Mouse (Mus musculus) midbrain, embryonic 14.5 days (tissue): ENCODE results near the gene Itsn1. TPM values are rescaled to one million over a fixed set of nuclear protein-coding genes. Genes with fewer than 3 reads are reported as not detected.

ENCODE experiments used
- ATAC-seq: fragments of 200-750 bp; cut with Nextera tagmentation; 2 replicates; pipeline ENCODE4 v1.8.0; 2017; ENCODE audit warnings: moderate number of reproducible peaks, moderate library complexity; ENCODE audit not compliant: low FRiP score, low TSS enrichment
- DNase-seq: peaks from one replicate; pipeline ENCODE4 v3.0.0-alpha.2; 2015
- H3K27ac ChIP-seq: fragments of 300-500 bp; sonication (generic); replicated peaks from 2 replicates; pipeline ENCODE4 v1.5.1; 2014; ENCODE audit warnings: mild to moderate bottlenecking, low read depth, low read length, moderate library complexity
- H3K27me3 ChIP-seq: fragments of 300-500 bp; sonication (generic); 2 replicates; pipeline ENCODE4 v1.6.1; 2014; ENCODE audit warnings: low read length, control low read depth, mixed read lengths; ENCODE audit not compliant: control insufficient read depth, insufficient read depth
- H3K36me3 ChIP-seq: fragments of 300-500 bp; sonication (generic); 2 replicates; pipeline ENCODE4 v1.6.1; 2014; ENCODE audit warnings: low read length, control low read depth; ENCODE audit not compliant: control insufficient read depth, insufficient read depth
- H3K4me1 ChIP-seq: fragments of 300-500 bp; sonication (generic); 2 replicates; pipeline ENCODE4 v1.6.1; 2014; ENCODE audit warnings: mild to moderate bottlenecking, antibody characterized with exemption, low read length, control low read depth; ENCODE audit not compliant: control insufficient read depth, insufficient read depth
- H3K4me2 ChIP-seq: fragments of 300-500 bp; sonication (generic); 2 replicates; pipeline ENCODE4 v1.6.1; 2014; ENCODE audit warnings: mild to moderate bottlenecking, low read length, moderate library complexity
- H3K4me3 ChIP-seq: fragments of 300-500 bp; sonication (generic); replicated peaks from 2 replicates; pipeline ENCODE4 v1.5.1; 2014; ENCODE audit warnings: low read depth, low read length
- H3K9ac ChIP-seq: fragments of 300-500 bp; sonication (generic); replicated peaks from 2 replicates; pipeline ENCODE4 v1.6.1; 2014; ENCODE audit warnings: mild to moderate bottlenecking, low read length, moderate library complexity
- H3K9me3 ChIP-seq: fragments of 300-500 bp; sonication (generic); 2 replicates; pipeline ENCODE4 v1.6.1; 2016; ENCODE audit warnings: low read length, control low read depth, mixed read lengths; ENCODE audit not compliant: control insufficient read depth
- WGBS: fragments of 180-500 bp; shearing (Covaris S2); extraction: QIAGEN DNeasy Blood & Tissue Kit; methylation state at CpG from one replicate; pipeline ENCODE4 v1.1.7; 2014; 5-methylcytosine and 5-hydroxymethylcytosine counted together
- polyA plus RNA-seq: library from polyadenylated mRNA; unstranded; fragments of >200 nt; fragmentation: Nextera tagmentation; extraction: Ambion mirVana; gene quantifications from 2 replicates; pipeline ENCODE4 v1.2.1, GENCODE M21; 2014

Itsn1 gene
- polyA plus RNA-seq, 1 experiment from 2014 or later, result 67.5 TPM

GRCm38 (mm10) chr16:91906672-91907071 lies 177.6 kb downstream of the Itsn1 start:
- 93% methylated on average over 5 of the region's 5 CpGs for WGBS
- Histone ChIP-seq H3K4me2 (no peak overlapping the region), H3K4me1 (no peaks in the 10 kb centered on the region), H3K27me3 (no peaks in the 10 kb centered on the region), H3K36me3 (peaks cover 43% of the 10 kb centered on the region), H3K27ac (no peak overlapping the region), H3K9me3 (no peaks in the 10 kb centered on the region), H3K9ac (no peak overlapping the region), H3K4me3 (no peak overlapping the region)
- DNase-seq, result no peak
- no peak for ATAC-seq

- 88% methylated on average over 11 of the region's 11 CpGs for WGBS
- Histone ChIP-seq H3K27me3 (no peaks in the 10 kb centered on the region), H3K36me3 (peaks cover 44% of the 10 kb centered on the region), H3K4me3 (no peak overlapping the region), H3K9ac (no peak overlapping the region), H3K9me3 (no peaks in the 10 kb centered on the region), H3K27ac (no peak overlapping the region), H3K4me2 (no peak overlapping the region), H3K4me1 (no peaks in the 10 kb centered on the region)
- ATAC-seq, result no peak
- no peak for DNase-seq
These were observed 178.1 kb downstream of the Itsn1 start for GRCm38 (mm10) chr16:91907158-91907557.

- H3K36me3 ChIP-seq, result peaks cover 32% of the 10 kb centered on the region
- H3K4me1 ChIP-seq, result no peaks in the 10 kb centered on the region
- ATAC-seq (no peak), DNase-seq (no peak)
- no peaks in the 10 kb centered on the region for H3K9me3 ChIP-seq
- no peaks in the 10 kb centered on the region for H3K27me3 ChIP-seq
- 92% methylated on average over 15 of the region's 15 CpGs for WGBS
- no peak overlapping the region for H3K27ac ChIP-seq
- no peak overlapping the region for H3K4me2 ChIP-seq
- H3K4me3 ChIP-seq, result no peak overlapping the region
- no peak overlapping the region for H3K9ac ChIP-seq
These were observed 180.7 kb downstream of the Itsn1 start for GRCm38 (mm10) chr16:91909569-91910335.

- peaks cover 7% of the 10 kb centered on the region; the same call in 1 of the 2 replicates for H3K36me3 ChIP-seq
- H3K27ac ChIP-seq, result no peak overlapping the region
- H3K27me3 ChIP-seq, result no peaks in the 10 kb centered on the region
- H3K4me1 ChIP-seq, result no peaks in the 10 kb centered on the region
- no peak overlapping the region for H3K4me3 ChIP-seq
- ATAC-seq, result no peak
- 30% methylated on average over 17 of the region's 17 CpGs for WGBS
- H3K4me2 ChIP-seq, result peak overlapping the region; percentile 35
- no peak overlapping the region for H3K9ac ChIP-seq
- DNase-seq, result peak; percentile 82
- no peaks in the 10 kb centered on the region for H3K9me3 ChIP-seq
These were observed 188.6 kb downstream of the Itsn1 start for GRCm38 (mm10) chr16:91917631-91918096.

GRCm38 (mm10) chr16:91918461-91918860 lies 189.4 kb downstream of the Itsn1 start:
- H3K4me2 ChIP-seq, result no peak overlapping the region
- ATAC-seq (no peak), DNase-seq (no peak)
- no peak overlapping the region for H3K9ac ChIP-seq
- no peak overlapping the region for H3K4me3 ChIP-seq
- no peaks in the 10 kb centered on the region for H3K9me3 ChIP-seq
- no peaks in the 10 kb centered on the region for H3K27me3 ChIP-seq
- H3K27ac ChIP-seq, result no peak overlapping the region
- no peaks in the 10 kb centered on the region for H3K4me1 ChIP-seq
- H3K36me3 ChIP-seq, result peaks cover 13% of the 10 kb centered on the region
- WGBS, result 77% methylated on average over 4 of the region's 4 CpGs

GRCm38 (mm10) chr16:91919056-91919455 lies 190.0 kb downstream of the Itsn1 start:
- H3K36me3 ChIP-seq, result peaks cover 19% of the 10 kb centered on the region
- no peaks in the 10 kb centered on the region for H3K9me3 ChIP-seq
- no peaks in the 10 kb centered on the region for H3K27me3 ChIP-seq
- H3K4me3 ChIP-seq, result no peak overlapping the region
- H3K9ac ChIP-seq, result no peak overlapping the region
- DNase-seq, result no peak
- no peak overlapping the region for H3K27ac ChIP-seq
- no peak for ATAC-seq
- no peaks in the 10 kb centered on the region for H3K4me1 ChIP-seq
- H3K4me2 ChIP-seq, result no peak overlapping the region
- 54% methylated on average over 6 of the region's 6 CpGs for WGBS

GRCm38 (mm10) chr16:91921340-91921739 lies 192.3 kb downstream of the Itsn1 start:
- H3K4me1 ChIP-seq, result no peaks in the 10 kb centered on the region
- peaks cover 42% of the 10 kb centered on the region for H3K36me3 ChIP-seq
- no peak for DNase-seq
- no peaks in the 10 kb centered on the region for H3K27me3 ChIP-seq
- WGBS, result 94% methylated on average over 11 of the region's 11 CpGs
- no peaks in the 10 kb centered on the region for H3K9me3 ChIP-seq
- no peak overlapping the region for H3K4me3 ChIP-seq
- H3K4me2 ChIP-seq, result no peak overlapping the region
- no peak overlapping the region for H3K9ac ChIP-seq
- no peak for ATAC-seq
- H3K27ac ChIP-seq, result no peak overlapping the region

GRCm38 (mm10) chr16:91922939-91923338 lies 193.9 kb downstream of the Itsn1 start:
- H3K27me3 ChIP-seq, result no peaks in the 10 kb centered on the region
- no peaks in the 10 kb centered on the region for H3K4me1 ChIP-seq
- peaks cover 58% of the 10 kb centered on the region for H3K36me3 ChIP-seq
- H3K4me3 ChIP-seq, result no peak overlapping the region
- H3K4me2 ChIP-seq, result no peak overlapping the region
- WGBS, result 84% methylated on average over 8 of the region's 8 CpGs
- H3K27ac ChIP-seq, result no peak overlapping the region
- H3K9me3 ChIP-seq, result no peaks in the 10 kb centered on the region
- no peak for DNase-seq
- no peak overlapping the region for H3K9ac ChIP-seq
- ATAC-seq, result no peak

- Histone ChIP-seq H3K9ac (no peak overlapping the region), H3K4me3 (no peak overlapping the region), H3K4me1 (no peaks in the 10 kb centered on the region), H3K27me3 (no peaks in the 10 kb centered on the region), H3K9me3 (no peaks in the 10 kb centered on the region), H3K36me3 (peaks cover 72% of the 10 kb centered on the region), H3K4me2 (no peak overlapping the region), H3K27ac (no peak overlapping the region)
- WGBS, result 93% methylated on average over 8 of the region's 8 CpGs
- ATAC-seq (no peak), DNase-seq (no peak)
These were observed 195.3 kb downstream of the Itsn1 start for GRCm38 (mm10) chr16:91924426-91924825.
